Mouse (Mus musculus): Measurements from ENCODE around the gene Adamtsl1. TPM values are rescaled to one million over a fixed set of nuclear protein-coding genes. Genes with fewer than 3 reads are reported as not detected.

Adamtsl1 gene
- polyA plus RNA-seq, 1 experiment from 2014 or later: 8.1 TPM

DNA sequence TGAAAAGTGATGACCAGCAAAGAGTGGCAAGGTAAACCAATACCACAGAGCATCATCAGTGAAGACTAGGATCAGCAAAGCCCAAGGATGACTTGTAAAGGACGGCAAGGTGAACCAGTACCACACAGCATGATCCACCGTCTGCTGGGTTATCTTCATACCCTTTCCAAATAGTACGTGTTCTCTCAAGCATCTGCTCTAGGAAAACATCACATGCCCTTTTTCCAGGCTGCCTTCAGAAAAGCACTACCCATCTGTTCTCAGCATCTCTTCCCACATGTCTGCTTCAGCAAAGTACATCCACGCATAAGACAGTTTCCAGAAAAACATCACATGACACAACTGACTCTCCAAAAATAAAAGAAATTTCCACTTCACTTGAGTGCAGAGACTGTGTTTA is 408.8 kb downstream of the Adamtsl1 start:
- no peak overlapping the region for H3K27ac ChIP-seq (ENCODE audit: low read depth, low read length)
- no peak overlapping the region for H3K9ac ChIP-seq (ENCODE audit: low read length)
- WGBS: 92% methylated on average over 4 of the region's 4 CpGs
- H3K36me3 ChIP-seq (ENCODE audit: control insufficient read depth, insufficient read depth, low read length): no peaks in the 10 kb centered on the region
- no peak overlapping the region for H3K4me2 ChIP-seq (ENCODE audit: low read depth, low read length, severe bottlenecking)
- H3K27me3 ChIP-seq (ENCODE audit: control insufficient read depth, insufficient read depth, low read length): no peaks in the 10 kb centered on the region
- DNase-seq (ENCODE audit: low spot score): no peak
- no peaks in the 10 kb centered on the region for H3K4me1 ChIP-seq (replicated peaks; ENCODE audit: control insufficient read depth, insufficient read depth, low read length)
- no peaks in the 10 kb centered on the region for H3K9me3 ChIP-seq (ENCODE audit: control insufficient read depth, low read length)
- no peak overlapping the region for H3K4me3 ChIP-seq (ENCODE audit: low read depth, low read length)
- ATAC-seq (replicated peaks; ENCODE audit: low FRiP score): no peak

DNA sequence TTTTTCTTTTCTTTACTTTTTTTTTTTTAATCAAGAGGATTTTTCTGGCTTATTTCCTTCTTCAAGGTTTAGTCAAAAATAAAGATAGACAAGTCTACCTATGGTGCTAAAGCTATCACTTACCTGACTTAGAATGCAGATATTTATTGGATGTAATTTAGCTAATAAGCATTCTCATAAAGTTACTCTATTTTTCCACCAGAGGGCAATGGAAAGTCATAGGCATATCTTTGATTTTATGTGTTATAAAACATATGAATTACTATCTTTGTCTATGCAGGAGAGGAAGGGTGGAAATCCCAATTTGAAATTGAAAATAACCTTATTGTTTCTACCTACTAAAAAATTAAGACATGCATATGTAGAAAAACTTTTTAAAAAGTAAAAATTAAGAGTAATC is 418.2 kb downstream of the Adamtsl1 start:
- Histone ChIP-seq H3K9ac (ENCODE audit: low read length) (no peak overlapping the region), H3K4me1 (replicated peaks; ENCODE audit: control insufficient read depth, insufficient read depth, low read length) (no peaks in the 10 kb centered on the region), H3K4me2 (ENCODE audit: low read depth, low read length, severe bottlenecking) (no peak overlapping the region), H3K9me3 (ENCODE audit: control insufficient read depth, low read length) (no peaks in the 10 kb centered on the region), H3K27me3 (ENCODE audit: control insufficient read depth, insufficient read depth, low read length) (no peaks in the 10 kb centered on the region), H3K27ac (ENCODE audit: low read depth, low read length) (no peak overlapping the region), H3K36me3 (ENCODE audit: control insufficient read depth, insufficient read depth, low read length) (no peaks in the 10 kb centered on the region), H3K4me3 (ENCODE audit: low read depth, low read length) (no peak overlapping the region)
- ATAC-seq (replicated peaks; ENCODE audit: low FRiP score): no peak
- DNase-seq (ENCODE audit: low spot score): no peak

DNA sequence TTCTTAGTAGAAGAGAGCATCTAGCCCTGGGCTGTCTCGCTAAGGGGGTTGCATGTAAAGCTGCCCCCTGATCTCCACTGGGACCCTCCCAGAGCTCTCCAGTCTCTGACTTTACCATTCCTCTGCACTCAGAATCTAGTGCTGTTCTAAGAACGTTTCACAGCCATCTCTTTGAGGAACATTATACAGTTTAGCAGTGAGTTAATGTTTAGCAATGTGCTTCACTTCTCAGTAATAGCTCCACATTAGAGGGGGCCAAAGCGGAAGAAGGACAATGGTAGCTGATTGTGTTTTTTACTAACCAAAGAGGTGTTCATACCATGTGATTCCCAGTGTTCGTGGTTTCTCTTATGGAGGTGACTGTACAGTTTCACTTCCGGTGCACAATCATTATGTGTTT is 425.5 kb downstream of the Adamtsl1 start:
- Histone ChIP-seq H3K27ac (ENCODE audit: low read depth, low read length) (no peak overlapping the region), H3K9me3 (ENCODE audit: control insufficient read depth, low read length) (no peaks in the 10 kb centered on the region), H3K4me2 (ENCODE audit: low read depth, low read length, severe bottlenecking) (no peak overlapping the region), H3K9ac (ENCODE audit: low read length) (no peak overlapping the region), H3K4me3 (ENCODE audit: low read depth, low read length) (no peak overlapping the region), H3K4me1 (replicated peaks; ENCODE audit: control insufficient read depth, insufficient read depth, low read length) (no peaks in the 10 kb centered on the region), H3K27me3 (ENCODE audit: control insufficient read depth, insufficient read depth, low read length) (no peaks in the 10 kb centered on the region), H3K36me3 (ENCODE audit: control insufficient read depth, insufficient read depth, low read length) (no peaks in the 10 kb centered on the region)
- no peak for ATAC-seq (replicated peaks; ENCODE audit: low FRiP score)
- no peak for DNase-seq (ENCODE audit: low spot score)
- 89% methylated on average over 5 of the region's 5 CpGs for WGBS

DNA sequence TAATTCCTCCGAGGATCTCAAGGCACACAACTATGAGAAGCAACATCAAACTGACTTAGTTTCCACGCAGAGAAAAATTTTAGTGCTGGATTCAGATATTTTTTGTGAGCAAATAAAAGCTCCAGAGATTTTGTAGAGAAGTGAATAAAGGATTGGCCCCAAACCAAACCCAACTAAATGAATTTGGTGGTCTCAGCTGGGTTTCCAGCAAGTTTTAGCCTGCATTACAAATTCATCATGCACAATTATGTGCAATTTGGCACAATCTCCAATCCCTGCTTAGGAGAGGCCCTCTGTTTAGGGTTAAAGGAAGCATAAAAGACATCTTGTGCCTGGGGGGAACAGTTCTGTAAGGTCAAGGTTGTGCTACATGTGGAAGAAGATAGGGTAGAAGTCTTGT is 427.9 kb downstream of the Adamtsl1 start:
- H3K27ac ChIP-seq (ENCODE audit: low read depth, low read length): no peak overlapping the region
- H3K4me1 ChIP-seq (replicated peaks; ENCODE audit: control insufficient read depth, insufficient read depth, low read length): no peaks in the 10 kb centered on the region
- H3K4me2 ChIP-seq (ENCODE audit: low read depth, low read length, severe bottlenecking): no peak overlapping the region
- H3K9me3 ChIP-seq (ENCODE audit: control insufficient read depth, low read length): no peaks in the 10 kb centered on the region
- DNase-seq (ENCODE audit: low spot score): no peak
- no peaks in the 10 kb centered on the region for H3K27me3 ChIP-seq (ENCODE audit: control insufficient read depth, insufficient read depth, low read length)
- ATAC-seq (replicated peaks; ENCODE audit: low FRiP score): no peak
- WGBS: 90% methylated on average over 2 of the region's 2 CpGs
- H3K4me3 ChIP-seq (ENCODE audit: low read depth, low read length): no peak overlapping the region
- no peak overlapping the region for H3K9ac ChIP-seq (ENCODE audit: low read length)
- H3K36me3 ChIP-seq (ENCODE audit: control insufficient read depth, insufficient read depth, low read length): no peaks in the 10 kb centered on the region

DNA sequence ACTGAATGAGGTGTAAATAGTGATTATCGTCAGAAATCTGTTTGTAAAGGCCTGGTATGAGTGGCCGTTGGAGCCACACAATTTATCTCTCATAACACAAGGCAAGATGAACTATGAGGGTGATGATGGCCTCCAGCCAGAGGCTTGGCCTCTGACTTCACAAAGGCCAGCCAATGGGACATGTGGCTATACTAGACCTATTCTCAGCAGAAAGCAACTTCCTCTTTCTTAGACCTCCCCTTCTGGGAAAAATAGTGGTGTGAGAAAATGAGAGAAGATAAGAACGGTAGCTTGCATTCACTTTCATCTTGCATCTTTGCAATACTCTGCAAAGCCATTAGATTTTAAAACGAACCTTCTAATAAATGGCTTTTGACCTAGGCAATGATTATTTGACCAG is 439.6 kb downstream of the Adamtsl1 start:
- no peak overlapping the region for H3K27ac ChIP-seq (ENCODE audit: low read depth, low read length)
- no peaks in the 10 kb centered on the region for H3K4me1 ChIP-seq (replicated peaks; ENCODE audit: control insufficient read depth, insufficient read depth, low read length)
- H3K9me3 ChIP-seq (ENCODE audit: control insufficient read depth, low read length): no peaks in the 10 kb centered on the region
- no peak overlapping the region for H3K4me2 ChIP-seq (ENCODE audit: low read depth, low read length, severe bottlenecking)
- H3K4me3 ChIP-seq (ENCODE audit: low read depth, low read length): no peak overlapping the region
- no peaks in the 10 kb centered on the region for H3K27me3 ChIP-seq (ENCODE audit: control insufficient read depth, insufficient read depth, low read length)
- ATAC-seq (replicated peaks; ENCODE audit: low FRiP score): no peak
- no peak for DNase-seq (ENCODE audit: low spot score)
- 93% methylated on average over 4 of the region's 4 CpGs for WGBS
- H3K9ac ChIP-seq (ENCODE audit: low read length): no peak overlapping the region
- no peaks in the 10 kb centered on the region for H3K36me3 ChIP-seq (ENCODE audit: control insufficient read depth, insufficient read depth, low read length)

DNA sequence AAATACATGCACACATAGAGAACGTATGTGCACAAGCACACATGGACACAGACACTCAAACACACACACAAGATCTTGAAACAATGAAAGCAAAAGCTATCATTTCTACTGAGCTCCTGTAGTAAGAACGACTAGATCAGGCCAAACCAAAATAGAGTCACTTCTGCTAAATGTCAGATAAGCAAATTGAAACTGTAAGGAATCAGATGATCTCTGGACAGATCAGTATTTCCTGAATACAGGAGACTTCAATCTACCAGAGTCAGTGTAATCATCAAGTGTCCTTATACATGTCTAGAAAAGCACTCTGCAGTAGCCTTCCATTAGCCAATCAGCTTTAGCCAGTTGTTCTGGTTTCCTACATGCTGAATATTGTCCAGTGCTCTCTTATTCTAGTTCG is 441.4 kb downstream of the Adamtsl1 start:
- Histone ChIP-seq H3K9ac (ENCODE audit: low read length) (no peak overlapping the region), H3K4me3 (ENCODE audit: low read depth, low read length) (no peak overlapping the region), H3K27ac (ENCODE audit: low read depth, low read length) (no peak overlapping the region), H3K27me3 (ENCODE audit: control insufficient read depth, insufficient read depth, low read length) (no peaks in the 10 kb centered on the region), H3K9me3 (ENCODE audit: control insufficient read depth, low read length) (no peaks in the 10 kb centered on the region), H3K4me1 (replicated peaks; ENCODE audit: control insufficient read depth, insufficient read depth, low read length) (no peaks in the 10 kb centered on the region), H3K36me3 (ENCODE audit: control insufficient read depth, insufficient read depth, low read length) (no peaks in the 10 kb centered on the region), H3K4me2 (ENCODE audit: low read depth, low read length, severe bottlenecking) (no peak overlapping the region)
- ATAC-seq (replicated peaks; ENCODE audit: low FRiP score): no peak
- WGBS: 84% methylated on average over 3 of the region's 3 CpGs
- no peak for DNase-seq (ENCODE audit: low spot score)

DNA sequence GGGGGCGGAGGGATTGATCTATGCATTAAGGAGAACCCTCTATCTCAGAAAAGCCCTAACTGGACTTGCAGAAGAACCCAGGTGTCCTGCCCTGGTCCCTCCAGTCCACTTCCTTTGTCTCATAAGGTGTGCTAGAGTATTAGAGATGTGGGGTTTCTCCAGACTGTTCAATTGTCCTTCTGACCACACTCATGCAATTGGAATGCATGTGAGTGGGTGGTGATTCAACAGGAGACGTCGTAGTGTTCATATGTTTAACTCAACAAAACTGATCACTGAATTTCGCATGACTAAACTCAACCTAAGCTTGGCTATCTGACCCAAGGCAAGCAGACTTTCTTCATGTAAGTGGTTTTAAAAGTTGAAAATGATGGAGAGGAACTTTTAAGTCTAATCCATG is 443.3 kb downstream of the Adamtsl1 start:
- Histone ChIP-seq H3K4me1 (replicated peaks; ENCODE audit: control insufficient read depth, insufficient read depth, low read length) (no peaks in the 10 kb centered on the region), H3K27ac (ENCODE audit: low read depth, low read length) (no peak overlapping the region), H3K9ac (ENCODE audit: low read length) (no peak overlapping the region), H3K4me3 (ENCODE audit: low read depth, low read length) (no peak overlapping the region), H3K4me2 (ENCODE audit: low read depth, low read length, severe bottlenecking) (no peak overlapping the region), H3K36me3 (ENCODE audit: control insufficient read depth, insufficient read depth, low read length) (no peaks in the 10 kb centered on the region), H3K9me3 (ENCODE audit: control insufficient read depth, low read length) (no peaks in the 10 kb centered on the region), H3K27me3 (ENCODE audit: control insufficient read depth, insufficient read depth, low read length) (no peaks in the 10 kb centered on the region)
- DNase-seq (ENCODE audit: low spot score): no peak
- 85% methylated on average over 4 of the region's 4 CpGs for WGBS
- ATAC-seq (replicated peaks; ENCODE audit: low FRiP score): no peak

DNA sequence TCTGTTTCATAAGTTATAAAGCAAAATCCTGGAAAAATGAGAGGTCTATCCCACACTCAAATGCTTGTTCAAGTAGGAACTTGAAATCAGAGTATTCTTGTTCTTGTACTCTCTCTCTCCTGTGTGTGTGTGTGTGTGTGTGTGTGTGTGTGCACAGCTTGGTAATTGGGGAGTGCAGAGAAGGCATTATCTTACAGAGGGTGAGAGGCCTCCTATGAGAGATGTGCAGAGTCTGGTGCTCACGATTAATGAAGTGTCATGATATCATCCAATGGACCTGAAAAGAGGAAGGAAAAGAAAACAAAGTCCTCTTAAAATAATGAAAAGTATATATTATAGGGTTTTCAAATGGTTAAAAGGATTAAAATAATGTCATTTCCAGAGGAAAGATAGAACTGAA is 443.9 kb downstream of the Adamtsl1 start:
- DNase-seq (ENCODE audit: low spot score) (no peak), ATAC-seq (replicated peaks; ENCODE audit: low FRiP score) (no peak)
- Histone ChIP-seq H3K27me3 (ENCODE audit: control insufficient read depth, insufficient read depth, low read length) (no peaks in the 10 kb centered on the region), H3K9ac (ENCODE audit: low read length) (no peak overlapping the region), H3K36me3 (ENCODE audit: control insufficient read depth, insufficient read depth, low read length) (no peaks in the 10 kb centered on the region), H3K4me3 (ENCODE audit: low read depth, low read length) (no peak overlapping the region), H3K27ac (ENCODE audit: low read depth, low read length) (no peak overlapping the region), H3K4me2 (ENCODE audit: low read depth, low read length, severe bottlenecking) (no peak overlapping the region), H3K9me3 (ENCODE audit: control insufficient read depth, low read length) (no peaks in the 10 kb centered on the region), H3K4me1 (replicated peaks; ENCODE audit: control insufficient read depth, insufficient read depth, low read length) (no peaks in the 10 kb centered on the region)
- WGBS: 79% methylated on average over 1 of the region's 1 CpGs

DNA sequence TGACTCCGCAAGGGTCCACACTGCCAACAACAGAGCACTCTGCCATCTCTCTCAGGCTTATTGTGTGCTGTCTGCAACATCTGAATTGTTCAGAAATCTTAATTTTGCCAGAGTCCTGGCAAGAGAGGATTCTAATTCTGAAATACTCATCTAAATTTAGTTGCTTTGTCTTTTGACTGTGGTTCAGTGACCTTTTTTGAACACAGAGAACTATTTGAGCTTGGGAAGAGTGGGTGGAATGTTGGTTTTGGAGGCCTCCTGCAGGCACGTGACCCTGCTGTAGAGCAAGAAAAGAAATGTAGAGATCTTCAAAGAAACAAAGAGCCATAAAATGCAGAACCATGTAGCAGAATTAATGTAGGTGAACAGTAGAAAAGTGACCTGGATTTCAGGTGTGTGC is 445.0 kb downstream of the Adamtsl1 start:
- H3K9ac ChIP-seq (ENCODE audit: low read length): no peak overlapping the region
- DNase-seq (ENCODE audit: low spot score) (no peak), ATAC-seq (replicated peaks; ENCODE audit: low FRiP score) (no peak)
- H3K4me3 ChIP-seq (ENCODE audit: low read depth, low read length): no peak overlapping the region
- no peaks in the 10 kb centered on the region for H3K4me1 ChIP-seq (replicated peaks; ENCODE audit: control insufficient read depth, insufficient read depth, low read length)
- H3K27me3 ChIP-seq (ENCODE audit: control insufficient read depth, insufficient read depth, low read length): no peaks in the 10 kb centered on the region
- no peaks in the 10 kb centered on the region for H3K36me3 ChIP-seq (ENCODE audit: control insufficient read depth, insufficient read depth, low read length)
- WGBS: 78% methylated on average over 2 of the region's 2 CpGs
- H3K4me2 ChIP-seq (ENCODE audit: low read depth, low read length, severe bottlenecking): no peak overlapping the region
- H3K27ac ChIP-seq (ENCODE audit: low read depth, low read length): no peak overlapping the region
- no peaks in the 10 kb centered on the region for H3K9me3 ChIP-seq (ENCODE audit: control insufficient read depth, low read length)

All from forebrain, embryonic 11.5 days (tissue).